Mouse (Mus musculus): ENCODE data around the gene Dnajc16.

Gene Dnajc16

DNA sequence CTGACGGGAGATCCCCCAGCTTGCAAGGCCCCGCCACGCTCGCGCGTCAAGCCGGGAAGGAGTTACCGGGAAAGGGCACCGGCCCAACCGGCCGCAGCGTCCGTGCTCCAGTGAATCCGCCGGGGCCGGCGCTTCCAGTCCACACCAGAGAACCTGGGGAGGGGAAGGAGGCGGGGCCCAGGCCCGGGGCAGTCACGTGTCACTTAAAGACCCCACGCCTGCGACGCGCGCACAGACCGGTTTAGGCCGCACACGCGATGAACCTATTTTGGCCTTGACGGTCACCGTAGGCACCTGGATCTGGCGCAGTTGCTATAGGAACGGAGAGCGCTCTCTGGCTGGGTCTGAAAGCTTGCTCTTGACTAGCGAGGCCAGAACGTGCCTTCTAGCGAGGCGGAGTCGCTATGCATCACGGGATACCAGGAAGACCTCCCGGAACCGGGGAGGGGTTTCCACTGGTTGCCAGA, at the start of gene Dnajc16:
TSS of gene Dnajc16 (minus strand) at position 408 of the 467 bp plus-strand sequence.
- peak; percentile 98 for DNase-seq

DNA sequence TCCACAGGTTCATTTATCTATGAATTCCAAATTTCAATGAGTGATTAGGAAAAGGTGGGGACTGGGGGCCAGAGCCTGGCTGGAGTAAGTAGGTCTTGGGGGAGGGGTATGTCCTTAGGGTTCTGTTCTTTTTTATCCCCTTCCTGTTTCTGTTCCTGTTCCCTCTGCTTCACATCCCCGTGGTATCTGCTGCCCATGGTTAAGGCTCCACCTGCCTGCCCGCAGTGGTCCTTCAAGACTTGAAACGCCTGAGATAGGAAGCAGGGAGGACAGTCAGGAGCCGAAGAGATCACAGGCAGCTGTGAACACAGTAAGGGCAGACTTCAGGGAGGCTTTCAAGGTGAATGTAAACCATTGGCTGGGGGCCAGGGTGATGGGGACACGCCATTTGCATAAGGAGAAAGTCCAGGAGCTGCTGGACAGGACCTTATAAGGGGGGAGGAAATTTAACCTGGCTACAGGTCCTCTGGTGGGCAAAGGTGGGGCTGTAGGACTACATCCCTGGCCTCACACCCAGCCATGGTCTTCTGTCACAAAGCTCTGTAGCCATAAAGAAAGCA, 43.9 kb upstream of the Dnajc16 start:
- DNase-seq: peak; percentile 43

DNA sequence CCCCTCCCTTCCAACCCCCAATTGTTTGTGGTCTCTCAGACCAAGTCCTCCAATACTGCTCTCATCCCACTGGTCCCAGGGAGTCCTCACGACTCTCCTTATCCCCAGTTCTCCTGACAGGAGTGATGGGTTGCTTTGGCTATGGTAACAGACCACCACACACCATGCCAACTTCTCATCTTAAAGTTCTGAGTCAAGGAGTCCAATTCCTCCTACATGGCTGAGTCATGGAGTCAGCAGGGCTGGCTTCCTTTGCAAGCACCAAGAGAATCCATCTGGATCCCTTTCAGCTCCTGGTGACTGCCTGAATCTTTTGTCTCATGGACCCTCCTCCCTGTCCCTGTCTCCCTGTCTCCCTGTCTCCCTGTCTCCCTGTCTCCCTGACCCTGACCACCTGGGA, 43.2 kb upstream of the Dnajc16 start:
- DNase-seq: no peak

DNA sequence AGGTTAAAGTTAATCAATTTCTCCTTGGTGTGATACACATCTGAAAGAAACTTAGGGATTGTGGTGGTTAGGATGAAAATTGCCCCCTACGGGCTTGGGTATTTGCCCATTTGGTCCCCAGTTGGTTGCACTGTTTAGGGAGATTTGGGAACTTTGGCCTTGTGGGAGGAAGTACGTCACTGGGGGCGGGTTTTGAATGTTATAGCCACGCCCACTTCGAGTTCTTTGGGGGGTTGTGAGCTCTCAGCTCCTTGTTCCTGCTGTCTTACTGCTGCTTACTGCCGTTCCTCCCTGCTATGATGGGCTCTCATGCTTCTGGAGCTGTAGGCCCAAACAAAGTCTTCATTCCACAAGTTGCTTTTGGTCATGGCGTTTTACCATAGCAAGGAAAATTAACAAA, 40.6 kb upstream of the Dnajc16 start:
- no peak for DNase-seq

DNA sequence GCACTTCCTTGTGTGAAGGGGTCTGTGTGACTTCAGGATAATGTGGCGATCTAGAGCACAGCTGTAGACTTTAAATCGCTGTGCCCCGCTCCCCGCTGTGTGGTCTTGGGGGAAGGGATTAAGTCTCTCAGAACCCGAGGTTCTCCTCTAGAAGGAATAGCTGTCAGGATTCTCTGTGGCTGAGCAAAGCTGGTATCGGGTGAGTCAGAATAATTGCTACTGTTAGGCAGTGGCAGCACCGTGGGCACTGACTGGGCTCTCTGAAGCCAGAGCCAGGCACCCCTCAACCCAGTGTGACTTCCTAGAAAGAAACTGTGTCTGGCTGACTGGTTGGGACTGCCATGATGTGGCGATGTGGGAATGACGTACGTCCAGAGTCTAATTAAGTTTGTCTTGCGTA, 39.6 kb upstream of the Dnajc16 start:
- no peak for DNase-seq

DNA sequence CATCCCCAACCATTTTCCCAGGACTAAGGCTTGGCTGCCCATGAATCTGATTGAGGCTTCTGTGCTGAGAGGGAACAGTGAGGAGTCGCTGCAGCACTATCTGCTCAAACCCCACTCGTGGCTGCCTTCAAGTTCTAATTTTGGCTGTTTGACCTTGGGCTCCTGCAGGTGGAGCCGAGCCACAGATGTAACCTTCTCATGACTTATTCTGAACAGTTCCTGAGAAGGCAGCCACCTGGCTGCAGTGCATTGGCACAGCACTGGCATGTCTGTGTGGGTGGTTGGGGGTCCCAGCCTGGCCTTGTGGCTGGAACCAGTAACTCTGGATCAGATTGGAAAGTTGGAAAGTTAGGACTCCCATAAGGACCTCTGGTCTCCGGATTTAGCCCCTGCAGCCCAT, 37.4 kb upstream of the Dnajc16 start:
- no peak for DNase-seq

DNA sequence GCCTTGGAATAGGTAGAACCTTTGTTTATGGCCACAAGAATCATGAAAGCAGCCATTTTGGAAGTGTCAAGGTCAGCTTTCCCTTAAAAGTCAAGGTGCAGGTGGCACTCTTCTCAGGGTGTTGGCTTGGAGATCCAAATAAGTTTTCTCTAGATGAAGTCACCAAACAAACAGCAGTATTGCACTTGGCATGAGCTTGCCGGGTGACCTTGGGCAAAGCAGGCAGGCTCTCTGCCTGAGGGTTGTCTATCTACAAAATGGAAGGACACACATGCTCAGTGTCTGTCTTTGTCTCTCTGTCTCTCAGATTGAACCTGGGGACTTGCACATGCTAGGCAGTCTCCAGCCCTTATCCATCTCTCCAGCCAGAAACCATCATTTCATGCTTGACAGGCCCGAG, 36.7 kb upstream of the Dnajc16 start:
- no peak for DNase-seq

DNA sequence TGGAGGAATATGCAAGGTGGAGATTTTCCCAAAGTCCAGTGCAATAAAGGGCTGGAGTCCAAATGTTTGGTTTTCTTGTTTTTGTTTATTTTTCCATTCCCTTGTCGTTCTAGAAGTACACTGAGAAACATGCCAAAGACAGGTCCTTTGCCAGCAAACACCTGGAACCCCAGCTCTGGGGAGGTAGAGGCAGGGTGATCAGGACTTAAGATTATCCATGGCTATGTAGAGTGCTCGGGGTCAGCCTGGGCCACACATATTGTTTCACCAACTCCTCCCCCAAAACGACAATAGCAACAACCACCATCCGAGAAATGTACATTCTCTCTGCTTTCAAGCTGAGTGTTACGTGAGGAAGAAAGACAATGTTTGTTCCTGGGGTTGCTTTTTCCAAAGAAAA, 35.3 kb upstream of the Dnajc16 start, which contains the start of gene Cela2a:
TSS of gene Cela2a (minus strand) at position 101 of the 400 bp plus-strand sequence.
- DNase-seq: no peak

DNA sequence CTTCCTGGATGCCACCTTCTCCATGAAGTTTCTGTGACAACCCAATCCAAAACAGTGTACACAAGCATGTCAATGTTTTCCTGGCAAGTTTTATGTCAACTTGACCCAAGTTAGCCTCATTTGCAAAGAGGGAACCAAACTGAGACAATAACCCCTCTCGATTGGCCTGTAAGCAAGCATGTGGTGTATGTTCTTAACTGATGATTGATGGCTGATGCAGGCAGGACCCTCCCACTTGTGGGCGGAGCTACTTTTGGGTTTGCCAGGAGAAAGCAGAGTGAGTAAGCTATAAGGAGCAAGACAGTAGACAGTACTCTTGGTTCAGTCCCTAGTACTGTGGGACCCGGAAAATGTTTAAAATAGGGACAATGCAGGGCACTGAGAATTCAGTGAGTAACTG, 32.2 kb upstream of the Dnajc16 start:
- DNase-seq: no peak

DNA sequence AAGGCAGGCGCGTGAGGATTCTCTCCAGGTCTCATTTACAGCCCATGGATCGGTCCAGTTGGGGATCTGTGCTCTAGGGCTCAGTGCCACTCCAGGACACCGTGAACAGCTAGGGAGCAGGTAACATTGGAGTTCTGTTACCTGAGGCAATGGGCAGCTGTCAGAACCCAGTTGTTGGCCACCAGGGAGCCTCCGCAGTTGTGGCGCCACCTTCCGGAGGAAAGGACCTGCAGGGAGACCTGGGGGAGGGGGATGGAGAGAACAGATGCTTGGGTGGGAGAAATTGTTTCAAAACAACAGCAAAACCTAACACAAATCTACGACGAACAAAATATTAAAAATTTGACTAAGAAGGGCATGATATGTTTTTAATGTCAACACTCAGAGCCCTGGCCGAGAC, 31.4 kb upstream of the Dnajc16 start:
- DNase-seq: peak; percentile 22

DNA sequence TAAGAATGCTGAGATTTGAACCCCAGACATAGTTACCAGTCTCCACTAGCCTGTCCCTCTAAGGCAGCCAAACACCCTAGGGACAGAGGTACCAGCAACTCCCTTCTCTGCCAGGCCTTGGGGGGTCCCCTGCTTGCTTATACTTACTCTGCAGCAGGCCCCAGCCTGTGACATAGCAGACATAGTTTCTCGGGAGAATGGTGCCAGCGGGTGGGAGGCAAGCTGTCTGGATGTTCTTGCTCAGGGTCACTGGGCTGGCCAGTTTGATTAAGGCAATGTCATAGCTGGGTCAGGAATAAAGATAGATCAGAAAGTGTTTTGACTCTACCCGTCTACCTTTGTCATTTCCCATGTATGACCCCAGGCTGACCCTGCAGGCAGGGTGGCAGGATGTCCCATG, 30.4 kb upstream of the Dnajc16 start:
- no peak for DNase-seq

DNA sequence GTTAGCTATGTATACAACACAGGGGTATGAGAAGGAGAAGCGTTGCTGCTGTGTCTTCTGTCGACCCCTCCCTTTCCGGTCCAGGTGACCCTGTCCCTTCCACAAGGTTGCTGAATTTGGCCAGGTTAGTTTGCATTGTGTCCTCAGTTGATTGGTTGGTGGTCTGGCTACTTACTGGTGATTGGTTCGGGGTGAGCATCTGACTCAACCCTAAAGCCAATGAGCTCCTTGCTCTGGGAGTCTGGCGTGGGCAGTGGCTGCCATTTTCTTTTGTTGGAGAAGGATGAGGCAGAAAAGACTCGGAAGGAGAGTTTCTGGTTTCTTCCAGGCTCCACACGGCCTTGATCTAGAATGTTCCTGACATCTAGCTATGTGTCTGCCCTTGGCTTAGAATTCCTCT, 28.6 kb upstream of the Dnajc16 start:
- no peak for DNase-seq

DNA sequence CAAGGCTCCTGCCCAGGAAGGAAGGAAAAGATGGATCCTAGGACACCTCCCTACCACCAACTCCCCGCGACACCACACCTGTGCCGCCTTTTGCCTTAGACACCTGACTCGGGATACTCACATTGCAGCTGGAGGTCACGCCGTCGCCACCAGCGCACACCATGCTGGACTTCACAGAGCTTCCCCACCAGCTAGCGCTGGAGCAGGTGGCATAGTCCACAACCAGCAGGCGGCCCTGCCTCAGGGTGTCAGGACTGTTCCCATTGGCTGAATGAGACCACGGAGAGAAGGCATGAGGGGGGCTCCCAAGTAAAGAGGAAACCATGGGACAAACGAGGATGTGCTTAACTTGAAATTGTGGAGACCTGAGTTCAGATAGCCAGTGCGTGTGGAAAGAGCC, 28.1 kb upstream of the Dnajc16 start:
- no peak for DNase-seq

DNA sequence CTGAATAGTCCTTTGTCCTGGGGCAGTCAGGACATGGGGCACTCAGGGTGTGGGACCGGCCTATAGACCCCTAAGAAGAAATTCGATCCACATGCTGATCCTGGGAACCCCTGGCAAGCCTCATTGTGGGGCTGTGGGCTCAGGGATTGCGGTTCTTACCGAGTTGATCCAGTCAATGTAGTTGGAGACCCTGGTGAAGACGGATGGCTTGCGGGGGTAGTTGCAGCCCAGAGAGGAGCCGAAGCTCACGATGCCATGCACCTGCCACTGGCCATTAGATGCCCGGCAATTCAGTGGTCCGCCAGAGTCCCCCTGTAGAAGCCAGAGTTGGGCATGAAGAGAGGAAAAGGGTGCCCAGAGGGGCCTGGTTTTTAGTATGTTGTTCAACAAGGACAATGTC, 27.0 kb upstream of the Dnajc16 start:
- DNase-seq: no peak

DNA sequence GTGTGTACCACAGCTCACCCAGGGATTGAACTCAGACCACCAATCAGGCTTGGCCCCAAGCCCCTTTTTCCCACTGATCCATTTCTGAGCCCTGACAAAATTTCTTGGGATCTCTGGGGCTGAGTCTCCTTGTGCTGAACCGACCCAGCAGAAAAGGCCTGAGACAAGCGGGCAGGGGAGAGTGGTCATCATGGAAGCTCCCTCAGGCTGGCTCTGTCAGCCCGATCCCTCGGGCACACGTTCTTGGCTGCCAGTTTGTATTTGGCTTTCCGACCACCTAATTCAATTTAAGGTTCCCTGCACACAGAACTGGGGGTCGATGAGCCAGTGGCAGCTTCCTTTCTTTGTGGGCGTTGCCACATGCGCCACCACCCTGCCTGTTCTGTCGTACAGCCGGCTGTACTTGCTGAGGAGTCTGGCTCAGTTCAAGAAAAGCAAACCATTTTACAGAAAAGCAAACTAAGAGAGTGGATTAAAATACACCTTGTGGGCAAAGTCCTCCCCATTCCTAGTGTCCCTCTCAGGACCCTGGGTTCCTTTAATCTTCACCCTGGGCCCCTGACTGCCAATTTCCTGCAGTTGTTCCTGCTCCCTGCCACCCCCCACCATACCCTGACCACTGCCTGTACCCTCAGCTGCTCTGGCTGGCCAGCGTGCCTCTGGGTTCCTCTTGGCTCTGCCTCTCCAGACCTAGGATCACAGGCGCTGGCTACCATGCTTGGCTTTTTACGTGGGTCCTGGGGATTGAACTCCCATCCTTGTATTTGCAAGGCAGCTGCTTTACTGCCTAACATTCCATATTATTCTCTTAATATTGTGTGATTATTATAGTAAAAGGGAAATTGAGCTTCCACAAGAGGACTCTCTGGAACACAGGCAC, 26.3 kb upstream of the Dnajc16 start:
- DNase-seq: no peak

DNA sequence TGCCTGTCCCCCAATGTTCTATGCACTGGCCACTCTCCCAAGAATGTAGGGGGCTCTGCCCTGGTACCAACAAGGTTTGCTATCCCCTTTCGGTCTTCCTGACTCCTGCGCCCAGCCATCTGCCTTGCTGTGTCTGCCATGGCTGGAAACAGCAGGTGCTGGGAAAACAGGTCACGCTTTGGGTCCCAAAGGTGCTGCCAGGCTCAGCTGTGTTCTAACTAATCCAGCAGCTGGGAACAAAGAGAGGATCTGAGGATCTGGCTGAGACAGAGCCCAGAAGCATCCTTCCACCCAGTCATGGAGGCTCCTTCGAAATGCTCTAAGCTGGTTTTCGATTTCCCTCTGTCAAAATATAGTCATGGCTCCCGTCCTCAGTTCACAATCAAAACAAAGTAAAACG, 25.5 kb upstream of the Dnajc16 start:
- no peak for DNase-seq

DNA sequence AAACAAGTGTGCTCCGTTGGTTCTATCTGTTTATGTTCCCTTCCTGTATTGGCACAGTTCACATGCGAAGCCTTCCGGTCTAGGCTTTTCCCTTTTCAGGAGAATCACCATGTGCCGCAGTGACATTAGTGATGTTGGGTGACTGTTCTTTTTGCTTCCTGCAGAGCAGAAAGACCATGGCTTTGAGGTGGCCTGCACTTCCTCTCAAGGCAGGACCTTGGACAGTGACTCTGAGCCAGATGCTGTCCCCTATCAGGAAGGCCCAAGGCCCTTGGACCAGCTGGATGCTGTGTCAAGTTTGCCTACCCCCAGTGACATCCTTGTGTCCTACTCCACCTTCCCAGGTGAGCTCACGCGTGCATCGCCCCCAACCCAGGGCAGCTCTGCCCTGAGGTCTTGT, 20.6 kb upstream of the Dnajc16 start:
- DNase-seq: no peak

DNA sequence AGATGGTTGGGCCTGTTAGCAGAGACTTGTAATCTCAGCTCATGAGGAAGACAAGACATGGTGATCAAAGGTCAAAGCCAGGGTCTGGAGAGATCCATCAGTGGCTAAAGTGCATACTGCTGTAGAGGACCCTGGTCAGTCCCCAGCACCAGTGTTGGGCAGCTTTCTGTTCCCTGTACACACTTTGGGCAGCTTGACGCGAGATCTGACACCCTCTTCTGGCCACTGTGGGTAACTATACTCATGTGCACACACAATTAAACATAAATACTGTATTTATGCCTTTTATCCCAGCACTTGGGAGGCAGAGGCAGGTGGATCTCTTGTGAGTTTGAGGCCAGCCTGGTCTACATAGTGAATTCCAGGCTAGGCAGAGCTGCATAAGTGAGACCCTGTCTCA, 20.2 kb upstream of the Dnajc16 start:
- no peak for DNase-seq

DNA sequence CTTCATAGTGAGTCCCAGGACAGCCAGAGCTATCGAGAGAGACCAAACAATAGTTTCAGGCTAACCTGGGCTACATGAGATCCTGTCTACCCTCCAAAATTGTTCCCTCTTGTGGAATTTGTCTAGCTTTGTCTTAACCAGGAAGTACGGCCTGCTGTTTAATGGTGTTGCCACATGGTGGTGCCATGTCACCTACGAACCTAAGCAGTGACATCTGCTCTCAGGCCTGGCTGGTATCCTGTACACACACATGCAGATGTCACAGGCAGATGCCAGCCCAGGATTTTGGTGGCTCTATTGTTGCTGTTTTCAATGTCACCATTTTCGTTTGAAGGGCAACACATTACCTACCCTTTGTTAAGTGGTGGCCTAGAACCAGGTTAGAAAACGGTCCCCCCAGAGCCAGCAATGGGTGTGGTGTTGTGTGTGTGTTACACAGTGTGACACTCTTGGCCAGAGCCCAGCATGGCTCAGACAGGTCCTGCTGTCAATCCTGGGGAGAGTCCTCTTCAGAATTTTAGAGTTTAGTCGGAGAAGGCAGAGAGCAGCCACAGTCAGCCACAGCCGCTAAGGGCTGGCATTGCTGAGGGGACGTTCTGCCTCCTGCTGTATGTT, 19.2 kb upstream of the Dnajc16 start:
- DNase-seq: no peak

DNA sequence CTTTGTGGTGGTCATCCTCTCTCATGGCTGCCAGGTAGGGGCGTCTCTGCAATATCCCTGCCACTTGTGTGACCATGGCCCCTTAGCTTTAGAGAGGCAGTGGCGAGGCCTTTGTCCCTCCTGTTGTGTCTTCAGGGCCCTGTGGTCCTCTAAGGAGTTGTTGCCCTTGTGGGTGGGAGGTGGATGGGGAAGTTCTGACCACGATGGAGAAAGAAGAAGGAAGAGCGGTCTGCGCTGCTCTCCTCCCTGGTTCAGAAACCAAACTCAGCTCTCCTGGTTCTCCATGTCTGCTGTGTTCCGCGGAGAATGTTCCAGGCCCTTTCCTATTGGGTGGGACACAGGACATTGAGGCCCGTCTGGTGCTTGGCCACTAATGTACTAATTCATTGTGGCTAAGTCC, 15.2 kb upstream of the Dnajc16 start:
- DNase-seq: no peak

DNA sequence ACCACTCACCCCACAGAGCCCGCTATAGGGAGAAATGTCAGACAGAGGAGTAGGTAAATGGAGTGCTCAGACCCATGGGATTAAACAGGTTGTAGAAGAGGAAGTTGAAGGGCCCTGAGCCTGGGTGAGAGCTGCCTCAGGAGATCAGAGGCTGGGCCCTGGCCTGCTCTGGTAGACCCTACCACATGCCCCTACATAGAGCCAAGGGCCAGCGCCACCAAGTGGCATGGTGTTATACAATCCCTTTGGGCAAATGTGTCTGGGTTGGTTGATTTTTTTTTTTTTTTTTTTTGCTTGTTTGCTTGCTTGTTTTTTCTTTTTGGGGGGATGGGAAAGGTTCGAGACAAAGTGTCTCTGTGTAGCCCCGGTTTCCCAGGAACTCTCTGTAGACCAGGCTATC, 13.4 kb upstream of the Dnajc16 start:
- no peak for DNase-seq

DNA sequence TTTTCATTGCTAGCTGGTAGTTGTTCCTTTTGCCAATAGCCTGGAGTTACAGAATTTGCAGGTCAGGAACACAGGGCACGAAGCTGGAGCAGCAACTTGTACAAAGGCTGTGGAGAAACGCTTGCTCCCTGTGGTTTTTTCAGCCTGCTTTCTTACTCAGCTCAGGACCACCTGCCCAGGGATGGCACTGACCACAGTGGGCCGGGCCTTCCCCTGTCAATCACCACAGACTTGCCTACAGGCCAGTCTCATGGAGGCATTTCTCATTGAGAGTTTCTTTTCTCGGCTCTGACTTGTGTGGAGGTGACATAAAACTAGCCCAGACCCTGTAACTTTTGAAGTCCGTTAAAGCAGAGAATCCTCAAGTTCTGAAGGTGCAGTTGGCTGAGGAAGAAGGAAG, 6.8 kb upstream of the Dnajc16 start:
- no peak for DNase-seq

DNA sequence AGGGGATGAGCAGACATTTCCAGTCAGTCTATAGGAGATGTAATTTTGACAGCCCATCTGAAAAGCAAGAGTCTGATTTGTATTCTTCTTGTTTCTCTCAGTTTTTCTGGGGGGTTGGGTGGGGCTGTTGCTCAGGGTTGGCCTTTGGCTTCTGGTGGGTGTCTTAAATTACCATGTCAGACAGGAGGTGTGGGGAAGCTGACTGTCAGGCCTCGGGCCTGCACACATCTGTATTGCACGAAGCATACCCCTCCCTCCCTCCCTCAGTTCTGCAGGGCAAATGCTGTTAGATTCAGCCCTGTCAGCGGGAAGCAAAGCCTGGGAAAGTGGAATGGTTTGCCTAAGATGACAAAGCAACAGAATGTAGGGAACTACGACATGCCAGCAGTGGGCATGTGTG, 6.2 kb upstream of the Dnajc16 start:
- DNase-seq: no peak

DNA sequence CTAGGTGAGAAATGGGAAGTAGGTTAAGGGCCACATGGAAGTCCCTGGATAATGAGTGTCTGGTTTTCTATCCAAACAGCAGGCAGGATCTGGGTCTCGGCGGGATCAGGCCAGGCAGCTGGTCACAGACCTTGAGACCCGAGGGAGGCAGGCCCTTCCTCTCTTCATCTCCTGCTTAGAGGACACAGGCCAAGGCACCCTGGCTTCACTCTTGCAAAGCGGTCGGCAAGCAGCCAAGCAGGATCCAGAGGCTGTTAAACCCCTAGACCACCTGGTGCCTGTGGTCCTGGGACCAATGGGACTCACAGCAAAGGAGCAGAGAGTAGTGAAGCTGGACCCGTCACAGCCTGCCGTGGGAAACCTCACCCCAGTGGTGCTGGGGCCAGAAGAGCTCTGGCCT, 5.6 kb upstream of the Dnajc16 start:
- no peak for DNase-seq
